In the genomic region with DNA sequence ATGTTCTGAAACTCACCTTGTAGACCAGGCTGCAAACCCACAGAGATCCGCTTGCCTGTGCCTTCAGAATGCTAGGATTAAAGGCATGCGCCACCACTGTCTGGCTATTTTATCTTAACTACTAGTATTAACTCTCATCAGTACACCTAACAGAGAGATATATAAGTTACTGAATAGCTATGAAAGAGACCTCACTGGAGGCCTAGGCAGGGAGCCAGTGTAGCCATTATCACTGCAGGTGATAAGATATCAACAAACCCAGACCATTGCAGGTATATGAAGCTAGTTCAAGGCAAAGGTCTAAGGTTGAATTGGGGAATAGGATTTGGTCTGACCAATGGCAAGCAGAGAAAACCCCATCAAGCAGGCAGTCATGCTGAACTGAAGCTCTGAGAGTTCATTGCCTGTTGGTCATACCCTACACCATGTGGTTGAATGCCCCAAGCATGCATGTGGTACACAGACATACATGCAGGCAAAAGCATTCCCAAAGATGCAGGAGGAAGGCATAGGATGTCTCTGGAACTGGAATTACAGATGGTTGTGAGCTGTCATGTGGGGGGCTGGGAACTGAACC, we compare ENCODE assay signal across 21 mouse cellular contexts. TPM values are rescaled to one million over a fixed set of nuclear protein-coding genes. Genes with fewer than 3 reads are reported as not detected.
DNase-seq lines count a peak whose midpoint lies in the region; ATAC-seq and TF ChIP-seq lines count a peak whose summit lies in the region.
"Had no signal": no experiment of that assay in that cellular context is flagged by ENCODE, and none has a peak within 500 bp of the region (broad histone marks: within the 10 kb centered on the region; RNA-seq: fewer than 3 reads in every experiment).

No protein-coding gene starts in this region.

- ATAC-seq in liver, embryonic 14.5 days (ENCODE audit: insufficient read depth): peak; percentile 24; the same call in 1 of the 2 replicates
- no peak for ATAC-seq in liver, embryonic 11.5 days (replicated peaks; ENCODE audit: low FRiP score)
- ATAC-seq in intestine, embryonic 14.5 days (replicated peaks; ENCODE audit: low FRiP score, low TSS enrichment, low read depth): peak; percentile 78
- peak; percentile 93 for ATAC-seq in intestine, postnatal 0 days
- ATAC-seq in megakaryocyte, adult 5-6 weeks (ENCODE audit: poor library complexity, severe bottlenecking): no peak
- no peak for ATAC-seq in forebrain, embryonic 12.5 days (ENCODE audit: low FRiP score)
- ATAC-seq: forebrain, embryonic 15.5 days had no signal

- 61% methylated on average over 2 of the region's 2 CpGs for WGBS in liver, embryonic 14.5 days (ENCODE audit: insufficient replicate concordance)
- 82% methylated on average over 2 of the region's 2 CpGs for WGBS in liver, embryonic 11.5 days
- WGBS in intestine, embryonic 14.5 days: 82% methylated on average over 2 of the region's 2 CpGs
- WGBS in intestine, postnatal 0 days: 52% methylated on average over 2 of the region's 2 CpGs
- 97% methylated on average over 2 of the region's 2 CpGs for WGBS in forebrain, embryonic 12.5 days

- no peak for TF ChIP-seq CTCF in liver, embryonic 14.5 days (IDR thresholded peaks at IDR 0.05; ENCODE audit: low read depth)
- no peak; the same call in 1 of the 2 replicates for TF ChIP-seq CTCF in intestine, postnatal 0 days (IDR thresholded peaks at IDR 0.05; ENCODE audit: low read depth)

- DNase-seq in liver, embryonic 14.5 days (ENCODE audit: low read depth in 3 of 3, low spot score in 3 of 3): no peak
- no peak for DNase-seq in liver, embryonic 11.5 days (ENCODE audit: low spot score)
- no peak for DNase-seq in intestine, embryonic 14.5 days (ENCODE audit: low spot score)
- DNase-seq in yolk sac, embryonic 10.5 days (ENCODE audit: low spot score): peak; percentile 32
- DNase-seq: adrenal gland, adult 8-10 months; adrenal gland, postnatal 36 days; cerebellum, adult 2 months; cerebellum, postnatal 10 days; gastrocnemius, postnatal 36 days; heart, adult 18-20 months; heart, postnatal 10 days had no signal

- no peak for TF ChIP-seq EP300 in liver, embryonic 14.5 days (IDR thresholded peaks at IDR 0.05; ENCODE audit: low read depth)

- no peak overlapping the region for H3K27ac ChIP-seq in liver, embryonic 14.5 days
- no peak overlapping the region for H3K27ac ChIP-seq in liver, embryonic 11.5 days (ENCODE audit: low read depth, low read length)
- no peak overlapping the region for H3K27ac ChIP-seq in intestine, embryonic 14.5 days (ENCODE audit: low read depth)
- H3K27ac ChIP-seq in intestine, postnatal 0 days (ENCODE audit: low read depth, low read length): peak overlapping the region; percentile 24; the same call in 1 of the 2 replicates
- no peak overlapping the region for H3K27ac ChIP-seq in forebrain, embryonic 12.5 days
- H3K27ac ChIP-seq: embryonic facial prominence, embryonic 15.5 days; forebrain, embryonic 10.5 days; forebrain, embryonic 15.5 days; heart, embryonic 10.5 days; hindbrain, embryonic 13.5 days had no signal

- no peak overlapping the region for H3K4me2 ChIP-seq in liver, embryonic 14.5 days (ENCODE audit: low read depth)
- no peak overlapping the region for H3K4me2 ChIP-seq in liver, embryonic 11.5 days
- H3K4me2 ChIP-seq in intestine, embryonic 14.5 days (ENCODE audit: low read length): no peak overlapping the region
- H3K4me2 ChIP-seq in intestine, postnatal 0 days (replicated peaks; ENCODE audit: low read depth): no peak overlapping the region
- H3K4me2 ChIP-seq in forebrain, embryonic 12.5 days: no peak overlapping the region
- H3K4me2 ChIP-seq: embryonic facial prominence, embryonic 15.5 days; forebrain, embryonic 15.5 days; hindbrain, embryonic 13.5 days had no signal

- peaks cover 17 to 45% of the 10 kb centered on the region in 2 experiments for H3K4me1 ChIP-seq in liver, embryonic 14.5 days (replicated peaks; ENCODE audit: control insufficient read depth in 2 of 2, insufficient read depth in 2 of 2, low read length in 1 of 2)
- H3K4me1 ChIP-seq in liver, embryonic 11.5 days (replicated peaks; ENCODE audit: control insufficient read depth, insufficient read depth, low read length): peaks cover 24% of the 10 kb centered on the region
- H3K4me1 ChIP-seq in intestine, embryonic 14.5 days (replicated peaks; ENCODE audit: control insufficient read depth, insufficient read depth, low read length): no peaks in the 10 kb centered on the region; the same call in 1 of the 2 replicates
- no peaks in the 10 kb centered on the region for H3K4me1 ChIP-seq in intestine, postnatal 0 days (replicated peaks; ENCODE audit: control insufficient read depth, insufficient read depth, low read length)
- H3K4me1 ChIP-seq in forebrain, embryonic 12.5 days: no peaks in the 10 kb centered on the region
- H3K4me1 ChIP-seq: embryonic facial prominence, embryonic 15.5 days; forebrain, embryonic 10.5 days; forebrain, embryonic 15.5 days; hindbrain, embryonic 13.5 days had no signal

- no peak overlapping the region for H3K9ac ChIP-seq in liver, embryonic 14.5 days (replicated peaks)
- H3K9ac ChIP-seq in liver, embryonic 11.5 days (ENCODE audit: low read depth, low read length): no peak overlapping the region
- H3K9ac ChIP-seq in intestine, embryonic 14.5 days (ENCODE audit: low read length): no peak overlapping the region
- H3K9ac ChIP-seq in intestine, postnatal 0 days (ENCODE audit: low read depth, low read length): no peak overlapping the region
- no peak overlapping the region for H3K9ac ChIP-seq in forebrain, embryonic 12.5 days
- H3K9ac ChIP-seq: embryonic facial prominence, embryonic 15.5 days; forebrain, embryonic 15.5 days; hindbrain, embryonic 13.5 days had no signal

- no peak overlapping the region for H3K4me3 ChIP-seq in liver, embryonic 14.5 days (ENCODE audit: insufficient read depth in 1 of 2, low read depth in 2 of 2, low read length in 2 of 2)
- H3K4me3 ChIP-seq in liver, embryonic 11.5 days (ENCODE audit: low read depth, low read length): no peak overlapping the region
- no peak overlapping the region for H3K4me3 ChIP-seq in intestine, embryonic 14.5 days (ENCODE audit: low read depth, low read length)
- H3K4me3 ChIP-seq in intestine, postnatal 0 days (ENCODE audit: low read depth, low read length): no peak overlapping the region
- no peak overlapping the region for H3K4me3 ChIP-seq in forebrain, embryonic 12.5 days (replicated peaks)
- H3K4me3 ChIP-seq: embryonic facial prominence, embryonic 15.5 days; erythroblast, embryonic 14.5 days; forebrain, embryonic 10.5 days; forebrain, embryonic 15.5 days; heart, embryonic 10.5 days; hindbrain, embryonic 13.5 days had no signal

- H3K36me3 ChIP-seq in liver, embryonic 14.5 days (replicated peaks; ENCODE audit: control insufficient read depth, insufficient read depth, low read depth): no peaks in the 10 kb centered on the region
- H3K36me3 ChIP-seq in liver, embryonic 11.5 days (ENCODE audit: control insufficient read depth, insufficient read depth, low read length): no peaks in the 10 kb centered on the region
- no peaks in the 10 kb centered on the region for H3K36me3 ChIP-seq in intestine, embryonic 14.5 days (ENCODE audit: control insufficient read depth, insufficient read depth, low read length)
- H3K36me3 ChIP-seq in intestine, postnatal 0 days (ENCODE audit: control insufficient read depth, insufficient read depth): no peaks in the 10 kb centered on the region
- no peaks in the 10 kb centered on the region for H3K36me3 ChIP-seq in forebrain, embryonic 12.5 days (replicated peaks)
- H3K36me3 ChIP-seq: embryonic facial prominence, embryonic 15.5 days; forebrain, embryonic 10.5 days; forebrain, embryonic 15.5 days; heart, embryonic 10.5 days; hindbrain, embryonic 13.5 days had no signal

- no peaks in the 10 kb centered on the region for H3K9me3 ChIP-seq in liver, embryonic 14.5 days (ENCODE audit: control insufficient read depth, low read length)
- H3K9me3 ChIP-seq in liver, embryonic 11.5 days (ENCODE audit: control insufficient read depth, low read length): no peaks in the 10 kb centered on the region
- no peaks in the 10 kb centered on the region for H3K9me3 ChIP-seq in intestine, embryonic 14.5 days (ENCODE audit: control insufficient read depth, low read length)
- H3K9me3 ChIP-seq in intestine, postnatal 0 days (ENCODE audit: control insufficient read depth): no peaks in the 10 kb centered on the region
- H3K9me3 ChIP-seq in forebrain, embryonic 12.5 days: no peaks in the 10 kb centered on the region
- H3K9me3 ChIP-seq: embryonic facial prominence, embryonic 15.5 days; forebrain, embryonic 10.5 days; forebrain, embryonic 15.5 days; heart, embryonic 10.5 days; hindbrain, embryonic 13.5 days had no signal

- H3K27me3 ChIP-seq in liver, embryonic 14.5 days (ENCODE audit: control insufficient read depth, insufficient read depth, low read length): no peaks in the 10 kb centered on the region
- no peaks in the 10 kb centered on the region for H3K27me3 ChIP-seq in liver, embryonic 11.5 days (replicated peaks; ENCODE audit: control insufficient read depth, insufficient read depth, low read length)
- H3K27me3 ChIP-seq in intestine, embryonic 14.5 days (replicated peaks; ENCODE audit: control insufficient read depth, insufficient read depth, low read length): no peaks in the 10 kb centered on the region
- no peaks in the 10 kb centered on the region for H3K27me3 ChIP-seq in intestine, postnatal 0 days (replicated peaks; ENCODE audit: control insufficient read depth, insufficient read depth, low read length)
- H3K27me3 ChIP-seq in forebrain, embryonic 12.5 days: no peaks in the 10 kb centered on the region
- H3K27me3 ChIP-seq: CH12.LX; embryonic facial prominence, embryonic 15.5 days; forebrain, embryonic 15.5 days; hindbrain, embryonic 13.5 days had no signal

RNA-seq across cellular contexts. Expression of a gene that starts 24.8 kb away (rescaled TPM):
- polyA plus RNA-seq in liver, embryonic 14.5 days (2012; rRNA removed): 11.7 and 14.8 TPM in 2 replicates
- 8.7 and 10.7 TPM in 2 replicates for polyA plus RNA-seq in liver, embryonic 14.5 days (2014; fragmentation: Nextera tagmentation; extraction: Ambion mirVana)
- polyA plus RNA-seq in liver, embryonic 11.5 days (2014; fragmentation: Nextera tagmentation; extraction: Ambion mirVana): 22.6 and 23.0 TPM in 2 replicates
- polyA plus RNA-seq in intestine, embryonic 14.5 days (2014; fragmentation: Nextera tagmentation; extraction: Ambion mirVana): 23.5 and 28.3 TPM in 2 replicates
- polyA plus RNA-seq in intestine, postnatal 0 days (2015; fragmentation: Nextera tagmentation; extraction: Ambion mirVana): 22.0 and 23.9 TPM in 2 replicates
- 101 and 107 TPM in 2 replicates for total RNA-seq in megakaryocyte, adult 5-6 weeks (2015)
- total RNA-seq in megakaryocyte, adult 5-6 weeks (2017): 85.2 and 87.7 TPM in 2 replicates
- 12.9 and 15.8 TPM in 2 replicates for polyA plus RNA-seq in forebrain, embryonic 12.5 days (2016; fragmentation: Nextera tagmentation; extraction: Ambion mirVana)

Comparison
In these comparisons a context has a peak if more than half of its experiments do, and no peak if none do; other contexts are left out.
1. ATAC-seq: peak in liver, embryonic 14.5 days (single experiment), intestine, embryonic 14.5 days (single experiment) and intestine, postnatal 0 days (single experiment); none in liver, embryonic 11.5 days (single experiment), megakaryocyte, adult 5-6 weeks (single experiment) and forebrain, embryonic 12.5 days (single experiment).